Mouse (Mus musculus) CD4-positive helper T cell, adult 2 months (primary cell): ENCODE results near the gene Cxcr5.

Experiments
- DNase-seq: peaks from one replicate; pipeline ENCODE4 v3.0.0-alpha.2; 2012; ENCODE audit warnings: low read depth, missing footprints, low spot score

The Cxcr5 gene

DNA sequence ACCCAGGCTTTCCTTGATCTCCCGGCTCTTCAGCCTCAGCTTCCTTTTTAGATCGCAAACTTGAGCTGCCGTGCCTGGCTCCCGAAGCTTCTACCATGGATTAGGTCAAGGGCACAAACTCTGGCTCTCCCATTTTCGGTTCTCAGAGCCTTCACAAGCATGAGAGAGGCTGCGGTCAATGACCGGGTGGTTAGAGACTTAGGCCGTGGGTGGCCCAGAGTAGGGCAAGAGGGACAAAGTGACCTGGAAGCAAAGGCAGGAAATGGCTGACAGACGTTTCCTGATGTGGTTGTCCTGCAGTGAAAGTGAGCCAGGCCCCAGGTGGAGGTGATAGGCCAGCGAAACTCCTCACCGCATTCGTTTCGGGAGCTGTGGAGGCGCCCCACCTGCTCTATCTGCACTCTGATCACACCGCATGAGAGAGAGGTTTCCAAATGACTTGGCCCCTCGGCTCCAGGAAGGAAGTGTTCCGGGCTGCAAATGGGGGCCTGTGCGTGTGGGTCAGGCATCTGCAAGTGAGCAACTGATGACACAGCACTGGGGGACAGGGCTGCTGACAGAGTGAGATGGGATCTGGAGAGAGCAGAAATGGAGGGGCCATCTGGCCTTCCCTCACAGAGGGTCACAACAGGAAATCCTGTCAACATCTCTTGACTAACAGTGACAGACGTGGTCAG, 23.9 kb downstream of the Cxcr5 start:
- DNase-seq: peak; percentile 79

DNA sequence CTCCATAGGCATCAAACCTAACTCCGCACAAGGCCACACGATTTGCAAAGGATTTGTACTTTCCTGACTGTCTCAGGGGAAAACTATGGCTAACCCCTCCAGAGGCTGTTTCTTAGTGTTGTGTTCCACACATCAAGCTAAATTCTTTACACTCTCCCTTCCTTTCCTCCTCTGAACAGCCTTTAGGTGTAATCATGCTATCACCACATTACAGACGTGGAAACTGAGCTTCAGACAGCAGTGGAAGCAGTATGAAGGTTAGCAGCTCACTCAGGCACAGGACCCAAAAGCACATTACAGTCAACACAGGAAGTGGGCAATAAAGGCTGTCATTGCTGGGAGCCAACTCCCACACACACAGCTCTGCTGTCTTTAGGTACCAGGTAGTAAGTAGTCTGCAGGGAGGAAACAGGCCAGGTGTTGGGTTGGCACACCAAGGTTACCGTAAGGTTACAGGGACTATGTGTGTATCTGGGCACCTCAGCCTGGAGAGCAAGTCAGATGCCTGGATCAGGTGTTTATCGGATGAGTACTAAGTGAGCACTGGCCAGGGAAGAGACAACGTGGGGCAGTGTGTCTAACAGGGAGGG, 28.6 kb downstream of the Cxcr5 start:
- peak; percentile 89 for DNase-seq

DNA sequence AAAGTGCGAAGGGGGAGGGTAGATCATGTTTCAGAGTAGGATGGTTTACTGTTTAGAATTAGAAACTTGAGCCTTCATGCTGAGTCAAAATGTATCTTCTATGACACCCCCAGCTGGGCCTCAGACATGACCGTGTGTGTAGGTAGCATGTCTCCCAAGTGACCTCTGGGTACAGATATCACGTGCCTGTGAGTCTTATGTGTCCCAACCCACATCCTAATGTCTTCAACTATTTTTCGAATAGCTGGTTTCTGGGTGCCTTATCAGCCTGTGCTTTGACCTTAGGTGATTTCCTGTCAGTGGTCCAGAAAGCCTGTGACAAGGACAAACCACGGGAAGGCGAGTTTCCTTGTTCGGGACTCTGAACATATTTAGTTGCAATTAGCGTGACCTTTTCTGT, 33.3 kb downstream of the Cxcr5 start:
- DNase-seq: peak; percentile 43

DNA sequence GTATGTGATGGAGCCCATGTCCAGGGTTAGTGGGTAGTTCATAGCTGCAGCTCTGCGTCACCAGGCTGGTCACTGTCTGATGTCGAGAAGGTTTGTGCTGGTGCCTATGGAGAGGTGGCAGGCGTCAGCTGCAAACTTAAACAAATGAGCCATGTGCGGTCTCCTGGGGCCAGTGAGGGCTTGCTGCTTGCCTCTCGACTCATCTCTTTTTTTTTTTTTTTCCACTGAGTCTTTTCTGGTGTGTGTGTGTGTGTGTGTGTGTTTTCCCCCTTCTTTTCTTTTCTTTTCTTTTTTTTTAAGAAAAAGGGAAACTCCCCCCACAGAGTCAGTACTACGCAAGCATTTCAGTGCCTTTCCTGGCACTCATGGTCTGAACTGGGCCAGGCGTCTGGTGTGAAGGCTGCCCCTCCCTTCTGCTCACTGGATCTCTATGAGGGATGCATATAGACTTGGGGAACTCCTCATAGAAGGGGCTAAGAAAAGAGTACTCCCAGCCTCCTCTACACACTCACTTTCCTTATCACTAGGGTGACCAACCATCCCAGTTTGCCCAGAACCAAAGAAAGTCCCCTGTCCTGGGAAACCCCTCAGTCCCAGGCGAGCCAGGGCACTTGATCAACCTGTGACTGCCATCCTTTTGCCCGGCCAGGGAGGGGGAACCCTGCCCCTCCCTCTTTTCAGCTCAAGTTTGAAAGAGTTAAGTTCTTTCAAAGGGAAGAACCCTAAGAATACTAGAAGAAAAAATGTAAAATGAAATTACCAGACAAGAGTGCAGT, 35.2 kb downstream of the Cxcr5 start:
- DNase-seq: peak; percentile 84

DNA sequence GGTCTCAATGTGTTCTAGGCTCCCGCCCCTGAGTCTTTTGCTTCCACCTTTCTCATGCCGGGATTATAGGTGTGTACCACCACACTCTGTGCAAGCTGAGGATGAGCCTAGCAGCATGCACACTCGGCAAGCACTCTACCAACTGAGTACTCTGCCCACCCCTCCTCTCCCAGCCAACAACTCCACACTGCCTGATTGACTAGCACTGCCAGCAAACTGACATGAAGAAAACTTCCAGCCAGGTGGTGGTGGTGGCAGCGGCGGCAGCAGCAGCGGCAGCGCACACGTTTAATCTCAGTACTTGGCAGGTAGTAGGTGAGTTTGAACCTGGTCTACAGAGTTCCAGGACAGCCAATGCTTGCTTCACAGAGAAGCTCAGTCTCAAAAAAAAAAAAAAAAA, 36.1 kb downstream of the Cxcr5 start:
- DNase-seq: no peak

DNA sequence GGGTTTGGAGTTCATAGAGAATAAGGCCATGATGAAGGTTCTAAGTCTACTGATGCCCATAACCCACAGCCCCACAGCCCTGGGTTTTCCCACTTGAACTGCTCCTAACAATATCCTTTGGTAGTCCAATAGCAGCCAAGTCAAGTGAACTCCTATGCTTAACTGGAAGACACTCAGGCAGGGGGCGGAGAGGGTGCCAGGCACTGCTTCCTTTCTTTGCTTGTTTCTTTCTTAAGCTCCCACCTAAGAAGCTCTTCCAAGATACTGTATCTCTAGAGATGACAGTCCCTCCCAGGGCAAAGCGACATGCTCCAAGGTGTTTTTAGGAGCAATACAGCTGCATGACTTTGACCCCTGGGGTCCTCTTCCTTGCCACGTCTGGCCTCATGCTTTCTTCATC, 36.7 kb downstream of the Cxcr5 start:
- DNase-seq: no peak

DNA sequence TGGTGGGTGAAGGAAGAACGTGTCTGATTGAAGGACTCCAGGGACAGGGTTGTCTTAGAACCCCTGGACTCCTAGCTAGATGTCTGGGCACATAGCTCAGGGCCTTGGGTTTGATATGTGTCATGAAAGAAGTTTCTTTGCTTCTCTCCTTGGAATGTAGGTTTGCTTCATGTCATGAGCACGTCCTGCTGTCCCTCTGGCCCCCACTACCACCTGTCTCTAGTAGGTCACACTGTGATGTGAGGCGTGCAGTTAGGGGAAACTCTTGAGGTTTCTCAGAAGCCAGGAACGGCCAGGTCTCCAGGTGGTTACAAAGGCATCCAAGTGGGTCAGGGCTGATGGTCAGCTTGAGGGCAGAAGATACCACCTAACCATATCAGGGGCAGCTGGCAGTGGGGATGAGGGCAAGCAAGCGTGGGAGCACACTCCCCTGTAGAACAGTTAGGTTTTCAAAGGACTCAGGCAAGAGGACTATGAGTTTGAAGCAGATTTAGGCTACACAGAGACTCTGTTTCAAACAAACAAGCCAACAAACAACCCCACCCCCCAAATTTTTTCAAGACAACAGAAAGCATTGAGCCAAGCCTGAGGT, 37.3 kb downstream of the Cxcr5 start:
- no peak for DNase-seq

DNA sequence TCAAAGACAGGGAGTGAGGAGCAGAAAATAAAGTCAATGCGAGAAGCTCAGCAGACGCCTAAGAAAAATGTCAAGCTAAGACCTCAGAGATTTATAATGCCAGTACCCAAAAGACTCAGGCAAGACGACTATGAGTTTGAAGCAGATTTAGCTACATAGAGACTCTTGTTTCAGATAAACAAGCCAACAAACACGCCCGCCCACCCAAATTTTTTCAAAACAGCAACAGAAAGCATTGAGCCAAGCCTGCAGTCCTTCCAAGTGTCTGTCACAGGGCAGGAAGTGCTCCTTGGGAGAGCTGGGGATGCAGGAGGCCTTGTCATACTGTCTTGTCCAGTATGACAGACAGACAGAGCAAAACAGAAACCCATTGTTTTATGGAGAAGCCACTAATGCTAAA, 38.0 kb downstream of the Cxcr5 start:
- DNase-seq: no peak

DNA sequence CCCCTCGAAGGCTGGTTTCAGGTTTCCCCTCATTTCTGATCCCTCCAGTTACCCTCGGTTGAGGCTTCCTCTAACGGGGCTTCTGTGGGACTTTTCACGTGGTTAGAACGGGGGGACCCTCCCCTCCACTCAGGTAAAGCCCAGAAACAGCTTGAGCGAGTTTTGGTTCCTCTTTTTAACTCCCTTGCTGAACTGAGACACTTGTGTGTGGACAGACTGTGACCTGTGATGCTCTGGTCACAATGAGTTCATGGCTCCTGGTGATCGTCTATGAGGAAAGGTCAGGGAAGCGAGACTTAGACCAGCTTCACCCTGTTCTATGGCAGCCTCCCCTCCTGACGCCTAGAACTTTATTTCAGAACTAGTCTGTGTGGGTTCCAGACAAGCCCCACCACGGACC, 39.8 kb downstream of the Cxcr5 start:
- no peak for DNase-seq

DNA sequence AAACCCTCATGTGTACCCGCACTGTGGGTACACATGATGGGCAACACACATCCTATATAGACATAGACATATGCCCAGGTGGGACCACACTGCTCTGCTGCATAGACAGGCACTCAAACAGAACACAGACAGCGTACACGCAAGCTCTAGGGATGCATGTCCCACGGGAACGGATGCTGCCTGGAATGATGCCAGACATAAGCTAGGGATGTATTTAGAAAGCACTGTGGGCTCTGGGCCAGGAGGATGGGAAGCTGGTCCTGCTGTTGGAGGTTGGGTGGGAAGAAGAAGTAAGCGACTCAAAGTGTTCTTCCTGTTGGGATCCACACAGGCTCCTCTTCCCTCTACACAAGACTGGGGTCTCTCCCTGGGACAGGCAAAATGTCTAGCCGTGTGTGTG, 43.6 kb downstream of the Cxcr5 start:
- DNase-seq: no peak

DNA sequence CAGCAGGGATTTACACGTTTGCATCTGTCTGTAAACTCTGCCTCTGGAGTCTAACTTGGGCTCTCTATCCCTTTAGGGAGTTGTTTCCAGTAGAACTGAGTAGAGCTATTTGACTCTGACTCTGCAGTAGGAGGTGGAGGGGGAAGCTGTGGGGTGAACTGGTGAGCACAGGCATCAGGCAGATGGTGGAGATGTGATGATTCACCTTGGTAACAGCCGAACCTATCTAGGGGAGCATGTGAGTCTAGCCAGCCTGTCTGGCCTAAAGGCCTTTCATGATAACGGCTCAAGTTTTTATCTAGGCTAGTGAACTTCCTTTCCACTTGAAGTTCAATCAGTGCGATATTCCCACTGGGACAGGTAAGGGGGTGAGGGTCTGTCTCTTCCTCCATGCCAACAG, 44.3 kb downstream of the Cxcr5 start:
- peak; percentile 69 for DNase-seq

DNA sequence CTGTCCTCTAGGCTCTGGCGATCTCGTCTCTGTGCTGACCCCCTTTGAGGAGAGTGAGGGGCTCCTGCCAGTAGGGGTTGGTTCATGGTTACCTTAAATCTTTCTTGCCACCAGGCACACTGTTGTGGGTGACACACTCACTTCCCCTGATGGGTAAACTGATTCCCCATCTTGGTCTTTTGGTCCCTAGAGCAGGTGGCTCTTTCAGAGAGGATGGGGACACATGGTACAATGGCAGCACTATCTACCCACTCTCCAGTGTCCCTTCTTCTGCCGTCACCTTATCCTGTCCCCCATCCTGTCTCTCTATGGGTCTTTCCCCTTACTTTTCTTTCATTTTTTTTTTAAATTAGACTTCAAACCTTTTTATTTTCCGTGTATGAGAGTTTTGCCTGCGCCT, 45.8 kb downstream of the Cxcr5 start:
- DNase-seq: peak; percentile 72

DNA sequence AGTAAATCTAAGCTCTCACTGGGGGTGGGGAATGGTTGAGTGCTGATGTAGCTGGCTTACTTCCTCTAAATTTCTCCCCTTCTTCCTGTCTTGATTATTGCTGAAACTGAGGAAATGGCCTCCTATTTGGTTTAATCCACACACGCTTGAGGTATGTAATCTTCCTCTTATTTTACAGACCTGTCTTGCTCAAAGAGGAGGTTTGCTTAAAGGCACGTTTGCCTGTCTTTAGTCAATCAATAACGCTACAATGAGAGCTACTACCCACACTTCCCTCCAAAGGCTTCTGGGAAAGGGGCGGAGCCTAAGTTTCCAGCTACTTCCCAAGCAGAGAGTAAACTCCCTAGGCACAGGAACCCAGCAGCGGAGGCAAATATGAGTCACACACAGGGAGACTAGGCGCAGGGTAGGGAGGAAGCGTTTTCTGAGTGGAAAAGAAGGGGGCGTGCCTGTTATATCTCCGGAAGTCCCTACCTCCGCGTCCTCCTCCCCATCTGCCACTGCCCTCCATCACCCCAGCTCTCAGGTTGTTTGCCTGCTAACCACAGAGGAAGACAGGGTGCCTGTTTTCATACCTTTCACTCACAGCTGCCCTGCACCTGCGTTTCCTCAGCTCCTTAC, 46.4 kb downstream of the Cxcr5 start:
- DNase-seq: peak; percentile 87

DNA sequence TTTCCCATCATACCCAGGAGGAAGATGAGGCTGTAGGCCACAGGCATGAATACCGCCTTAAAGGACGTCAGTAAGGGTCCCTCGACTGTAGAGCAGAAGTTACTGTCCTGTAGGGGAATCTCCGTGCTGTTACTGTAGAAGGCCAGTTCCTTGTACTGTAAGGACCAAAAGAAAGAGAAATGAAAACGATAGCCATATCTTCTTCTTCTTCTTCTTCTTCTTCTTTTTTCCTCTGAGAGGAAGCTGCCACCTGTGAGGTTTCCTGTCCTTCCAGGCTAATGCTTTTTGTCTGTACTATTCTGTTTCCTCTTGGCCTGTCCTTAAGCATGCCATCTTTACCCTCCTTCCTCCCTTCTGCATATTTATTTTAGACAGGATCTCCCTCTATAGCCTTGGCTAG, 47.5 kb downstream of the Cxcr5 start:
- no peak for DNase-seq

DNA sequence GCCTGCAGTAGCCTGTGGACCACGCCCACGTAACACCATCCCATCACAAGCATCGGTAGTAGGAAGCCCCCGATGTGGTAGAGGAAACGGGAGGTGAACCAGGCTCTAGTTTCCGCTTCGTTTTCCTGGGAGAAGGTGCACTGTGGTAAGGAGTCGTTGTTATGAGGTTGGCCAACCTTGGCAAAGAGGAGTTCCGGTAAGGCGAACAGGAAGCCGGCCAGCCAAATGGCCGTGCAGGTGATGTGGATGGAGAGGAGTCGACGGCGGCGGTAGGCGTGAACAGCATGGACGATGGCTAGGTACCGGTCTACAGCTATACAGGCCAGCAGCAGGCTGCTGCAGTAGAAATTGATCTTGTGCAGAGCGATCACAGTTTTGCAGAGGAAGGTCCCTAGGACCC, 48.1 kb downstream of the Cxcr5 start:
- no peak for DNase-seq

DNA sequence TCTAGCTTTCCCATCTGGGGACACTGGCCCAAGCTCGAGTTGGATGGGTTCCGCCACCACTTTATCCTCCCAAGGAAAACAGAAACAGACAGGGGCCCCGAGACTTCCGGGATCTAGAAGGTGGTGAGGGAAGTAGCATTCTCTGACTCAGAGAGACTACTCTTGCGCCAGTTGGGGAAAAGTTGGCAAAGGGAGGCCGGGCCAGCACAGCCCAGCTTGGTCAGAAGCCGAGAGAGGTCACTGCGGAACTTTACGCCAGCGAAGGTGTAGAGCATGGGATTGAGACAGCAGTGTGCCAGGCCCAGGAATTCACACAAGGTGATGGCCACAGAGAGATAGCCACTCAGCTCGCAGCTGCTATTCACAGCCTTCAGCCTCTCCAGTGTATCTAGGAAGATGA, 48.6 kb downstream of the Cxcr5 start:
- no peak for DNase-seq

DNA sequence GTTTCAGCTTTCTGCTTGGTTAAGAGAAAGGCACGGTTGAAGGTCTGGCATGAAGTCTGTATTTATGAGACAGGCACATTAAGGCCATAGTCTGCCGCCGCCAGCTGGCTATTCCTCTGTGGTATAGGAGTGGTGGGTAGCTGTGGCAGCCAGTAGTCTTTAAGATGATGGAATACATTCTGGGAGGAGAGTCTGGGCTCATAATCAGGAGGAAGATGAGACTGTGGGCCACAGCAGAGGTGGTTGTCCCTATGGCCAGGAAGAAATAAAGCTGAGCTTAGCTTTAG, 49.0 kb downstream of the Cxcr5 start:
- DNase-seq: no peak

DNA sequence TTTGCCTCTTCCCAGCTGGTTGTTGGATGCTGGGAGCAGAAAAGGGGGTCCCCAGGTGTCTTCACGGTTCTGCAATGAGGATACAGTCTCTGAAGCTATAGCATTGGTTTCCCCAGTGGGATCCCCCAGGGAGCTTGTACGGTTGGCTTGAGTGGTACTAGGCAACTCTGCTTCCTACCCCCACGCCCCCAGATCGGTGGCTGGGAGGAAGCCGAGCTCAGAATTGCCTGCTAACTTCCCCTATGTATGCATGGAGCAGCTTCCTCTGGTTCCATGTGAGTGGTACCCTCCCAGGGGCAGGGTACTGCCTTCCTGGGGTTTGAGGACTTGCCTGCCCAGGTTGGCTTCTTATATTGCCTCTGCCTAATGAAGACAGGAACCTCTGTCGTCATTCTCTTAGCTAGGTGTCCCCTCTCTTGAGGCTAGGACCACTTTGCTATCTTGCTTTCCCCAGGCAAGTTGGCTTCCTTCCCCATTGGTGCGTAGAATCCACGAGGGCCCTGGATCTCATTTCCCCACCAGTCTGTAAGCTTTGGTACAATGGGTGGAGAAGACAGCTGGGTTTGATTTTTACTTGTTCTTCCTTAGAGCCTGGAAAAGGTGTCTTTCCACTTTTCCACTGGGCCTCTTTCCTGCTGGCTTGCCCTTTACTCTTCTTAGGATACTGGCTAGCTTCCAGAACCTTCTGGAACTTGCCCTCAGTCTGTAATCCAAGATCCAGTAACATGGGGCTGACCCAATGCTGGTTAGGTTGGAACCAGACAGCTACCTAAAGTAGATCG, 49.6 kb downstream of the Cxcr5 start:
- DNase-seq: no peak

DNA sequence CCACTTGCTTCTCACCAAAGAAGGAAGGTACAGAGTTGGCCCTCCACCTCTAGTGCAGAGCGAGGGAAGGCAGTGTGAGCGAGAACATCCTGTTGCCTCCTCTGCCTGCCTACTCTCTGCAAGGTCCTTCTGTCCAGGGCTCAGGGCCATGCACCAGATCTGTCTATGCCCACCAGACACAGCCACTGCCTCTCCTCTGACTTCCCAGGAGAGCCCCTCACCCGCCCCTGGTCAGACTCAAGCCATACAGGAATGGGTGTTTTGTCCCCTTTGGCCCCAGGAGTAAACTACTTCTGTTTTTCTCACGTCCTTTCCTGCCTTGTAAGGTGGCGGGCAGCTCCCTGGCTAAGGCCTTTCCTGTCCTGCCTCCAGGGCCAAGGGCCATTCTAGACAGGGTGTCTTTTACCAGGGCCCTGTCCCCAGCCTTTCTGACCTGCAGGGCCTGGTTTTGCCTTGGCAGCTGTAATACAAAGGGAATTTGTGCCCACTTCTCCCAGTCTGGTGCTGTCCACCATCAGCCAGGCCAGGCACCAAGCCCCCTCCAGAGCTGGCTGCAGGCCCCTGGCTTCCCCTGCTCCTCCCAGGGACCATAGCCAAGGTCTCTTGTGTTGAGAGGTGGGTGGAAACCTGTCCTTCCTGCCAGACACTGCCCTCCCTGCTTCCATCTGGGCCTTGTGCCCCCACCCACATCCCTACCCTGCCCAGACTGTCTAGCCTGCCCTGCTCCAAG, 50.6 kb downstream of the Cxcr5 start:
- DNase-seq: no peak

DNA sequence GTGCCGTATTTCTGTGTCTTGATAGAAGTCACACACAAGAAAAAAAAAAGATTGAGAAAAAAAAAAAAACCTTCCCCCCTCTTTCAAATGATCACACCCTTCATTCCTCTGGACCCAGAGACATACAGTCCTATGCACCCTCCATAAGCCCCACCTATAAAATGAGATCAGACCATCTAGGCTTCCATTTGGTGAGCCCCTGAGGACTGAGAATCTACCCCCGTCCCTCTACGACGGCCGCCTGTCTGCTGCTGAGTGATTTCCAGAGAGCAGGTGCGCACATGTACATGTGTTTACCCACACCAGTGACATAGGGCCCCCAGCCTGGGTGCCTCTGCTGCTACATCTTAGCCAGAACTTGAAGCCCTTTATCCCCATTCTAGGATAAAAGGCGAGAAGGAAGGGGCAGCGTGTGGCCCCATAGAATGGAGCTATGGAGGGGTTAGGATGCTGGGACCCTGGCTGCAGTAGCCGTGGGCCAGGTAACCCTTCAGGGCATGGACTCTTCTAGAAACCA, 51.3 kb downstream of the Cxcr5 start:
- peak; percentile 69 for DNase-seq
